Mouse (Mus musculus) right cerebral cortex, postnatal 25 days (tissue): ENCODE results near the gene Carm1.
"Not testable (repeated sequence)": the region's sequence is repeated elsewhere in the genome, so short reads cannot be mapped to it uniquely, and the experiment has no call there.

Experiments used
- DNase-seq: peaks from one replicate; pipeline ENCODE4 v3.0.0; 2022

The Carm1 gene

GRCm38 (mm10) chr9:21539981-21540753, 6.5 kb upstream of the Carm1 start:
- DNase-seq, result no peak

DNA sequence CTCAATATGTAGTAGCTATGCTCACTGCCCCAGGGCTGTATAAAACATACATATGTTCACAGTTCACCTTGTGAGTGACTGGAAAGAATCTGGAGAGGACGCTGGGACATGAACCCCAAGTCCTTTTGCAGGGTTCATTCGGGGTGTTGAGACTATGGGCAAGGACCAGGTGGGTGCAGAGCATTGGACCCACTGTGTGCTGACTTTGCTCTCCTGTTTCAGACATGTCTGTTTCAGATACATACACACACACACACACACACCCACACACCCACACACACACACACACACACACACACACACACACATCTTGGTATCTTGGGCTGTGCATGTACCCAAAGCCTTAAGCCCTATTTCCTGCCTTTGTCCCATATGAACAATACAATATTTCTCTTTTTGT, 4.7 kb upstream of the Carm1 start:
- DNase-seq, result not testable (repeated sequence)

GRCm38 (mm10) chr9:21545351-21545915, 1.3 kb upstream of the Carm1 start:
- peak; percentile 12 for DNase-seq

DNA sequence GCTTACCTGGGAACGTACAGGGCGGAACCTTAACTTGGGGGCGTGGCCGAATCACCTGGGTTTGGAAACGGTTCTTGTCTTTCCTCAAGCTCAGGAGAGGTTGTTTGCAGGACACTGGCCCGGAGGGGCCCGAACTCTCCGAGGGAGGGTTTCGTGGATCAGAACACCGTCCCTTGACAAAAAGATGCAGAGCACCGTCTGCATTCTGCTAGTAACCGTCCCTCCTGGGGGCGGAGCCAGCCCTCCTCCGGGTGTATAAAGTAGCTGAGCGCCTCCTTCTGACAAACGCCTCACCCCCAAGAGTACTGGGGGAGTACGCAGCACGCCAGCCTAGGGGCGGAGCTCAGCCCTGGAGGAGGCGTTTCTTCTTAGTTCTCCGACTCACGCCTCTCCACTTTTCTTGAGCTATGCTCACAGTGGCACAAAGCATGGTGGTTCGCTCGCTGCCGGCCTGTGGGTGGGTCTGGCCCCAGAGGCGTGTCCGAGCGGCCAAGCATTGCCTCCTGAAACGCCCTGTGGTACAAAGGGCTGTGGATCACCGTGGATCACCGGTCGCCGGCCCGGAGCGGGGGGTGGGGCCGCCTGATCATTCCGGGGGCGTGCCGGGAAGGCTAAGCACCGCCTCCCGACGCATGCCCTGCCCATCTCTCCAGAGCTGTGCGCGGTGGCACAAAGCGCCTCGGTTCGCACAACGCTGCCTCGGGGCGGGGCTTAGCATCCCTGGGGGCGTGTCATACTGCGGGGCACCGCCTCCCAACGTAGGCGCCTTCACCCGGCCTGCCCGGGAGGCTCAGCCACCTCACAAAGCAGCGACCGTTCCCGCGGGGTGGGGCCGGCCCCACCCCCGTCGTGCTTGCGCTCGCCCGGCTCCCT, 542 bp upstream of the Carm1 start:
- peak; percentile 100 for DNase-seq

GRCm38 (mm10) chr9:21547075-21547941, 614 bp downstream of the Carm1 start:
- peak; percentile 69 for DNase-seq

GRCm38 (mm10) chr9:21551049-21551448, 4.4 kb downstream of the Carm1 start:
- no peak for DNase-seq

- no peak for DNase-seq
These were observed 7.0 kb downstream of the Carm1 start for GRCm38 (mm10) chr9:21553607-21554273.

- no peak for DNase-seq
These were observed 8.6 kb downstream of the Carm1 start for GRCm38 (mm10) chr9:21555198-21555742.

- DNase-seq, result no peak
These were observed 10.3 kb downstream of the Carm1 start for GRCm38 (mm10) chr9:21556996-21557395.

GRCm38 (mm10) chr9:21557556-21557955, 10.9 kb downstream of the Carm1 start:
- no peak for DNase-seq

- no peak for DNase-seq
These were observed 11.7 kb downstream of the Carm1 start for GRCm38 (mm10) chr9:21558366-21558765.

GRCm38 (mm10) chr9:21559151-21559550, 12.5 kb downstream of the Carm1 start:
- DNase-seq, result no peak

DNA sequence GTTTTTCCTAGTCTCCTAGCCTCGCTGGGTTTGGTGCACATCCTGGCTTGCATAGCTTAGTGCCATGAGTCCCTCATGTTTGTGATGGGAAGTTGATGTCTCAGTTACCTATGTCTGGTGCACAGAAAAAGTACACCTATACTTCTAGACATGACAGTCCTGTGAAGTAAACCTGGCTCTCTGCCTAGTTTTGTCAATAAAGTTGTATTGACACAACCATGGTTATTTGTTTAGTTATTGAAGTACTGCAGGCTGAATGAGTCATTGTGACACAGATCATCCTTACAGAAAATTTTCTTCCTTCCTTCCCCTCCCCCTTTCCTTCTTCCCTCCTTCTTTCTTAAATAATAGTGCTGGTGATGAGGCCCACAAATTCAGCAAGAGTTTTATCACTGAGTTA, 17.7 kb downstream of the Carm1 start:
- DNase-seq, result no peak

- DNase-seq, result no peak
These were observed 18.4 kb downstream of the Carm1 start for GRCm38 (mm10) chr9:21565004-21565586.

- DNase-seq, result no peak
These were observed 19.8 kb downstream of the Carm1 start for GRCm38 (mm10) chr9:21566538-21566937.

DNA sequence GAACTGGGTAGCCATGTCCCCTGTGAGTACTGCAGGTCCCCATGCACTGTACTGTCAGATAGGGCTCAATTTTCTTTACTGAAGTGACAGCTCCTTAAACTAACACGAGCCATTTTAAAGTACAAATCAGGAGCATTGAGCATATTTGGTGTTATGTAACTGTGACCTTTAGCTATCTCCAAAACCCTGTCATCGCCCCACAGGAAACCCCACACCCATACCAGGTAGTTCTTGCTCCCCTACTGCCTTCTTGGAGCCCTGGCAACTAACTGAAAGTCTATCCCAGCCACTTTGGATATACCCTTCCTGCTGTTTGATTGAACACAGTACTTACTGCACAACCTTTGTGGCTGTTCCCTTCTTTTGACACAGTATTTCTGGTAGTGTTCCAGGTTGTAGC, 20.4 kb downstream of the Carm1 start:
- DNase-seq, result no peak

DNA sequence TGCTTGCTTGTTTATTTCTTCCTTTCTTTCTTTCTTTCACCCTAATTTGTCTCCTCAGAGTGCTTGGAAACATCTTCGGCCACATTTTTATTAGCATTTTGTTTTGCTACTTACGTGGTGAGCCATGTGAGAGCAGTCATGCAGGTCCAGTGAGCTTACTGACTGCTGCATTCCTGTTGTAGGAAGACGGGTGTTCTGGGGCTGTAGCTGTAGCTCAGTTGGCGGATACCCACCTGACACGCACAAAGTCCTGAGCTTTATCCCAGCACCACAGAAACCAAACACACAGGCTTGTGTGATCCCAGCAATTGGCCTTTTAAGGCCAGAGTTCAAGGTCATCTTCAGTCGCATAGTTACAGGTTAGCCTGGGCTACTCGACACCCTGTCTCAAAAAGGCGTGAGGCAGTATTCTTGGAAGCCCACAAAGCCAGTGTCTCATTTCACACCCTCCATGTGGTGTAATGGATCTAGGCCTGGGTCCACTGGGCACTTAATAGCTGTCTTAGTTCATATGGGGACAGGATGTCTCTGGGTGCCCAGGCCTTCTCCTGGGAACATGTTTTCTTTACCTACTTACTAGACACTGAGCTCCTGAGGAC, 22.1 kb downstream of the Carm1 start:
- DNase-seq, result no peak

DNA sequence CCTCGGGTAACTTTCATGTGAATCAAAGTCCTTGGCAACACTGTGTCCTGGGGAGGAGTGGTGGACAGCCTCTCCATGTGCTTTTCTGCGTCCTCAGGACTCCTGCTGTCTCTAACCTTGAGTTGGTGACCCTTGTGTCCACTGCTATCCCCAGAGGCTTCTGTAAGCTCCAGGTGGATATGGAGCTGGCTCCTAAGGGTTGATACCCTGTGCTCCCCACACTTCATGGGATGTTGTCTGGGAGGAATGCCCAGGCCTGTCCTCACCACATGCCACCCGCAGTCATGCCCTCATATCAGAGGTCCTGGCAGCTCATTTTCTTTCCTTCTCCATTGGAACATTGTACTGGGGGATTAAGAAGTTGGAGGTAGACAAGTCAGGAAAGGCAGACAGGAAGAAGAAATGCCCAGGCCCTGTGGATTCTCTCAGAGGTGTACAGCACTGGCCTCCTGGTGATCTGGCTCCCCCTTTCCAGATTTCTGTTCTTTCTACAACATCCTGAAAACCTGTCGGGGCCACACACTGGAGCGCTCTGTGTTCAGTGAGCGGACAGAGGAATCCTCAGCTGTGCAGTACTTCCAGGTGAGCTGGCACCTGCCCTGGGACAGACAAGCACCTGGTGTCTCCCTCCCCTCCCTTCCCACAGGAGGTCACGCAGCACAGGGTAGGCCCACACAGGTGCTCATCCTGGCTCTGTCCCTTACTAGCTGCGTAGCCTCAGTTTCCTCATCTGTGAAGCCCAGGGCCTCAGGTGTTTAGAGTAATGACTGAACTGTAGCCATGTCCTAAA, 27.5 kb downstream of the Carm1 start:
- no peak for DNase-seq

- DNase-seq, result no peak
These were observed 28.6 kb downstream of the Carm1 start for GRCm38 (mm10) chr9:21575253-21575652.

GRCm38 (mm10) chr9:21576286-21576685, 29.6 kb downstream of the Carm1 start:
- no peak for DNase-seq
